ENCODE assay signal across 11 mouse cellular contexts in genomic region chr13:35848694-35849093, GRCm38 (mm10). TPM values are rescaled to one million over a fixed set of nuclear protein-coding genes. Genes with fewer than 3 reads are reported as not detected.
DNase-seq lines count a peak whose midpoint lies in the region; TF ChIP-seq lines count a peak whose summit lies in the region.
"Had no signal": no experiment of that assay in that cellular context is flagged by ENCODE, and none has a peak within 500 bp of the region (broad histone marks: within the 10 kb centered on the region; RNA-seq: fewer than 3 reads in every experiment).

No protein-coding gene starts in this region.

- no peak overlapping the region for H3K4me3 ChIP-seq in cerebellum, adult 2 months (replicated peaks; ENCODE audit: insufficient read depth, low read depth, low read length)
- H3K4me3 ChIP-seq: limb, embryonic 12.5 days; midbrain, embryonic 12.5 days had no signal

- TF ChIP-seq CTCF in cerebellum, adult 2 months (IDR thresholded peaks at IDR 0.05; ENCODE audit: borderline replicate concordance, insufficient read depth, low read depth, low read length) = no peak

- whole genome bisulfite sequencing in cerebellum, adult 2 months = 5% methylated on average over 3 of the region's 3 CpGs

- no peaks in the 10 kb centered on the region for H3K27me3 ChIP-seq in cerebellum, adult 2 months (ENCODE audit: control insufficient read depth, insufficient read depth, low read length)
- H3K27me3 ChIP-seq: limb, embryonic 12.5 days; midbrain, embryonic 12.5 days had no signal

- H3K4me1 ChIP-seq in cerebellum, adult 2 months (ENCODE audit: control insufficient read depth, insufficient read depth, low read length) = peaks cover 19% of the 10 kb centered on the region

- TF ChIP-seq POLR2A in cerebellum, adult 2 months (IDR thresholded peaks at IDR 0.05; ENCODE audit: borderline replicate concordance, insufficient read depth, low read length) = no peak

- peak; percentile 29 for DNase-seq in gastrocnemius, adult 18-20 months (ENCODE audit: low spot score)
- no peak for DNase-seq in gastrocnemius, postnatal 4 days (ENCODE audit: low spot score in 2 of 2)
- DNase-seq in cerebellum, adult 2 months = peak; percentile 47 to 74
- peak; percentile 32 for DNase-seq in heart, postnatal 4 days
- DNase-seq in lung, postnatal 14 days = peak; percentile 32
- DNase-seq in urinary bladder, adult 2 months (ENCODE audit: low spot score) = no peak
- DNase-seq in natural killer cell, adult 2 months (ENCODE audit: low spot score in 2 of 2) = no peak
- DNase-seq in left cerebral cortex, adult 9 months (ENCODE audit: low spot score in 2 of 2) = no peak
- DNase-seq: embryo, embryonic 11 days had no signal

- H3K27ac ChIP-seq in cerebellum, adult 2 months (ENCODE audit: insufficient read depth, low read length) = no peak overlapping the region
- H3K27ac ChIP-seq: limb, embryonic 12.5 days; midbrain, embryonic 12.5 days had no signal

RNA-seq across cellular contexts. Expression of gene Rpp40, which starts 57.5 kb away (rescaled TPM):
- total RNA-seq in gastrocnemius, adult 18-20 months (2021) = 10 to 100 TPM; 11.8 to 17.2 TPM
- total RNA-seq in gastrocnemius, postnatal 4 days (2021) = 10 to 100 TPM; 13.3 to 13.9 TPM
- polyA plus RNA-seq in cerebellum, adult 2 months (2012; rRNA removed) = 3.2 and 3.5 TPM in 2 replicates
- total RNA-seq in heart, postnatal 4 days (2021) = 10 to 100 TPM in 1 of 2 experiments, 1 to 10 TPM in 1; 4.3 to 11.1 TPM
- polyA plus RNA-seq in urinary bladder, adult 2 months (2012; rRNA removed) = 7.2 and 7.6 TPM in 2 replicates

Comparison
In these comparisons a context has a peak if more than half of its experiments do, and no peak if none do; other contexts are left out.
1. DNase-seq: peak in gastrocnemius, adult 18-20 months (single experiment), cerebellum, adult 2 months (2 of 2), heart, postnatal 4 days (single experiment) and lung, postnatal 14 days (single experiment); none in gastrocnemius, postnatal 4 days (0 of 2), urinary bladder, adult 2 months (single experiment), natural killer cell, adult 2 months (0 of 2) and left cerebral cortex, adult 9 months (0 of 2).